Mouse (Mus musculus) B cell, adult 62 days (primary cell): Measurements from ENCODE around the gene Galnt11. TPM values are rescaled to one million over a fixed set of nuclear protein-coding genes. Genes with fewer than 3 reads are reported as not detected.

Source experiments
- total RNA-seq: library from RNA; stranded (reverse); gene quantifications from 4 replicates; pipeline ENCODE4 v1.2.4, GENCODE M21; 2023

Gene Galnt11
- 61.7 to 65.2 TPM (median 63.0 TPM) in 4 replicates for total RNA-seq

DNA sequence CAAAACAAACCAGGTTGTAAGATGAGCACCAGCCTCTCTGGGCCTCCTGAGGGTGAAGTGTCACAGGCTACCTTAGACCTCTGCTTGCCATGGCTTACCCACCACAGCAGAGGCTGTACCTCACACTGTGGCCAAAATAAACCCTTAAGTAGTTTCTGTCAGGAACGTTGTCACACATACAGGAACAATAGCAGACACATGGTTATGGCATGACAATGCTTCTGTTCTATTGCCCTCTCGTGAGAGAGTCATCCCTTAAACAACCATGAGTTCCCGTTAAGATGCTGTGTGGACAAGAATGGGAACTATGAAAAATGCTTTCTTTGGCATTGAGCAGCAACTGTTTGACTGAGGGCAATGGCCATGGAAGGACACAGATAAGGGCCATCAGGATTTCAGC, at the start of gene Galnt11:
Gene Galnt11 (plus strand): TSS at position 301 of the 400 bp plus-strand sequence.

GRCm38 (mm10) chr5:25181004-25181531, 40.6 kb upstream of the Galnt11 start, which contains the start of gene Galntl5:
Galntl5 (plus strand) TSS chr5:25181460.

GRCm38 (mm10) chr5:25222752-25223702, 1.3 kb downstream of the Galnt11 start, which contains the start of gene E130116L18Rik:
E130116L18Rik (minus strand) TSS chr5:25223153.

Other genes starting within 250 kb of the Galnt11 start
- gene Prkag2, start 121.3 kb upstream of the Galnt11 start, total RNA-seq, result 27.1 to 46.3 TPM (median 35.3 TPM) in 4 replicates
- gene Galntl5, start 40.4 kb upstream of the Galnt11 start, total RNA-seq, result not detected in 4 replicates
- gene E130116L18Rik, start 1.2 kb downstream of the Galnt11 start, total RNA-seq, result 3.5 to 5.0 TPM in 2 of 4 replicates, not detected in the others